Mouse (Mus musculus): Measurements from ENCODE around the gene Barx1.

DNA sequence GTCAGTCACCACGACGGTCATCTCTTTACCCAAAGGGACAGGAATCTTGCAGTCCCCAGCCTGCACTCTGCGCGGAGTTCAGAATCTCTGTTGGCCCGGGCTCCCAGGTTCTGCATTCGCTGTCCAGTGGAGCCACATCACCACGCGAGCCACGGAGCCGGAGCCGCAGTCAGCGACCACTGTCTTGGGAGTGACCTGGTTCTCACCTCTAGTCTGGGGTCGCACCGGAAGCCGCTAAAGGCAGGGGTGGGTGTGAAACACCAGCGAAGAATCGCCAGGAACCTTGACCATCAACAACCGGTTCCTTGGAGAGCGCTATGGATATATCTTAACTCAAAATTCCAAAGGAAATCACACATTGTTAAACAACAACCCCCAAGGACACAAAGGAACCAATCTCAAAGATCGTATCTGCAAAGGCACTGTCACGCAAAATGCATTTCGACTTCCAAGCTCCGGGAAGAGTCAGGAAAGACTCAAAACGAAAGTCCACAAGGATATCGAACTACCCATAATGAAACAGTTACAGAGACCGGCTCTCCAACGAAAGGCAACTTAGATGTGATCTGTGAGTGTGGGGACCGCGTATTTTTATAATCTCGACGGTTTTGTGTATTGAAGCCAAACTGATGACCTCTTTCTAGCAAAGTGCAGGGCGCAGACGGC, 4.1 kb upstream of the Barx1 start:
- TF ChIP-seq CTCF (IDR thresholded peaks at IDR 0.05; ENCODE audit: extremely low read depth, insufficient read depth, low read length): no peak
- TF ChIP-seq POLR2A (IDR thresholded peaks at IDR 0.05; ENCODE audit: extremely low read depth, insufficient read depth, low read length): no peak
